Mouse (Mus musculus) cortical plate, adult 2 months (tissue): Measurements from ENCODE around the gene Dennd4b.

ENCODE experiments used
- CTCF ChIP-seq: fragments of 200-500 bp; IDR thresholded peaks from 2 replicates; pipeline ENCODE4 v1.5.1; 2011; ENCODE audit warnings: mild to moderate bottlenecking, control low read depth, low read length; ENCODE audit not compliant: insufficient read depth; ENCODE audit errors: extremely low read depth
- POLR2A ChIP-seq: fragments of 200-500 bp; IDR thresholded peaks from 2 replicates; pipeline ENCODE4 v1.6.1; 2011; ENCODE audit warnings: mild to moderate bottlenecking, low read length, control low read depth; ENCODE audit not compliant: insufficient read depth; ENCODE audit errors: extremely low read depth

- TF ChIP-seq POLR2A (peak; percentile 75), CTCF (no peak)
Observed at GRCm38 (mm10) chr3:90292345-90293275, 27.6 kb downstream of the Dennd4b start, which contains the start of gene Gatad2b.
